Mouse (Mus musculus): ENCODE results near the gene Nlrp6.
"Not testable (repeated sequence)": the region's sequence is repeated elsewhere in the genome, so short reads cannot be mapped to it uniquely, and the experiment has no call there.

Nlrp6 gene

DNA sequence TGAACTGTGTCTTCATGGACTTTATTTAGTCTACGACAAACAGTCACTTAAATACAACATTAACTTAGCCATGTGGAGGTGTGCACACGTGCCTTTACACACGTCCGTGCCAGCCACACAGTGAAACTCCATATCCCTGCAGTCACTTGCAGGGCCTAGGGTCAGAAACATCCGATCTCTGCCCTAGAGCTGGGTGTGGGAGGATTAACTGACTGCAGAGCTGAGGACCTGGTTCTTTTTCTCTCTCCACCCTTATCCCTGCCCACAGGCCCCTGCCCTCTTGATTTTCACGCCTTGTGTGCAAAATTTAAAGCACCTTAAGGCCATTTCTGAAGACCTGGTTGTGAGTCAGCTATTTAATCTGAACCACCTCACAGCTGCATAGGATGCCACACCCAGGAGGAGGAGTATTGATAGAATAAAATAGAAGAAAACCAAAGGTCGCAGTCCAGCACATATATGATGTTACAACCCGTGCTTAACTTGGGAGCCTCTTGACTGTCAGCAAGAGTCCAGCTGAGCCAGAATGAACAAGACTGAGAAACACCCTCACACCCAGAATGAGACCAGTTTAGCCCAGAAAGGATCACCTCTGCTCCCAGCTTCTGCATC is at the start of gene Nlrp6:
Gene Nlrp6, plus strand, starts transcription at position 485 of the 612 bp plus-strand sequence.
- DNase-seq (ENCODE audit: low read depth, low spot score), result no peak

DNA sequence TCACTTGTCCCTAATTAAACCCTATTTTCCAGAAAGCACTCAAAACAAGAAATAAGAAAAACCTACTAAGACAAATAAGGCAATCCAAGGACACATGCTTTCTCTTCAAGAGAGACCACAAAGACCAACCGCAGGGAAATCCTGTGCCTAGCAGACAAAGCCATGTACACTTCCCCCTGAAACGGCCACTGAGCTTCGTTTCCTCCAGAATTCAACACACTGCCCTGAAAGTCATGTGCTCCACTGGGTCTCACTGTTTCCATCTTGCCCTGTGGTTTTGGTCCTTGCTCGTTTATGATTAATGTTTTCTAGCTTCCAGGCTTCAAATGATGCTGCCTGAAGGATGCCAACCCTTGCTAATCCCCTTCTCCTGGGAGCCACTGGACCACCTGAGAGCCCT is 46.5 kb upstream of the Nlrp6 start:
- no peak for DNase-seq (ENCODE audit: low read depth, low spot score)

DNA sequence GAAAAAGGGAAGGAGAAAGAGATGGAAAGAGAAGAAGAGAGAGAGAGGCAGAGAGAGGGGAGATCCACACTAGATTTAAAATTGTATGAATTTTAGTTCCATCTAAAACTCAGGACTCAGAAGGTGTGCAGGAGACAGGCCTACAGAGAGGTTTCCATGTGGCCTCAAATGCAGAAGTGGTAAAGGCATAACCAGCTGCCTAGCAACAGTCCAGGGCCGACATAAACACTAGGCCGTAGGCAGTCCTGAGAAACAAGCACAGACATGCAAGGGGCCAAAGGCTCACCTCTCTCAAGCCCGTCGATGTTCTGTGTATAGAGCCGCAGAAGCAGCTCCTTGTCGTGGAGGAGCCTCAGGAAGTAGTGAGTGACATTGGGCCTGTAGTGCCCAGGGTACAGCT is 43.3 kb upstream of the Nlrp6 start:
- no peak for DNase-seq (ENCODE audit: low read depth, low spot score)

DNA sequence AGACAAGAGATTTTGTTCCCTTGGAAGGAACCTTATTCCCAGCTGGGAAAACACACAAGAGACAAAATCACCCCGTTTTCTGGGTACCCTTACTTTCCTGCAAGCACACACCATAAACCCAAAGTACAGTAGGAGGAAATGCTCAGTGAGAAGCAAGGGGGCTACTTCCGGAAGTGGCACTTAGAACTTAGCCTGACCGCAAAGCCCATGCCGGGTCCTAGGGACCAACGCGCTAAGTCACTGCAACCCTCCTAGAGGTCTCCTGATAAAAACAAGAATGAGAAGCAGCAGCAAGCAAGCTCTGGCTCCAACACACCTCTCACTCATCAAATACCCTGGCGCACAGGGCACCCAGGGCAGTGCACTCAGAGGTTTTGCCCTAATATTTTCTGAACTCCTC is 41.3 kb upstream of the Nlrp6 start:
- DNase-seq (ENCODE audit: low read depth, low spot score), result no peak

DNA sequence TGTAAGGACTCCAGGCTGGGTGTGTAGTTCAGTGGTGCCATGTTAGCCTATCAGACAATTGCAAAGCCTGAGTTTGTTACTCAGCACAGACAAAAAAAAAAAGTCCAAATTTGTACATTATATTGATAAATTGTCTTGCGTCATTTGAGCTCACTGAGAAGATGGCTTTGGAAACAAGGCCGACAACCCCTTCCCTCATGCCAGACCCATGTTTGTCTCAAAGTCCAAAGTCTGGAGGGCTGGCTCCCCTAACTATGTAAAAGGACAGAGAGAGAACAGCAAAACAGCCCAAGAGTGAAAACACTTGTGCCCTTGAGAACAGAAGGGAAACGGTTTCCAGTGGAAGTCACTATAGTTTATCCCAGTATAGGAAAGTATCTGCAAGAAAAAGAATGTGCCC is 40.3 kb upstream of the Nlrp6 start:
- no peak for DNase-seq (ENCODE audit: low read depth, low spot score)

DNA sequence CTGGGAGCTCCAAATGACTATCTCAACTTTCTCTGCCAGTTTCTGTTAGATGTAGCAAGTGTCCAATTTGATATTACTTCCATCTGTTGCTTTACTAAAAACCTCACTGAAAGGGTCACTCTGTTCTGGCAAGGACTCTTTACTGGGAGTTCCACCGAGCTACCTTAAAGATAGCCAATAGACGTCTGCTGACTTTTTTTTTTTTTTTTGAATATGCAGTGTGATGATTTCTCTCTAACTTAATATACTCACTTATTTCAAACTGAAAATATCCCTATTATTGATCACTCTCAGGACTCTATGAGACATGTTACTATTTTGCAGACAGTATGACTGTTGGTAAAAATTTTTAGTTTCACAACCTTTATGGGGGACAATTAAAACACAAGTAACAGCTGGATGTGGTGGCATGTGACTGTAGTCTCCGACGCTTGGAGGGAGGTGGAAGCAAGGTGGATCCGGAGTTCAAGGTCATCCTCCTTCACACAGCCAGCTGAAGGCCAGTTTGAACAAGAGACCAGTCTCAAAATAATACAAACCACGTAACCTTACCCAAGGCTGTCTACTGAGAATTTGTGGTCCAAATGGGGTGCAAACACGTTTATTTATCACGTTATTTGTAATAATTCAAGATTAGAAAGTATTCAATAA is 39.7 kb upstream of the Nlrp6 start:
- DNase-seq (ENCODE audit: low read depth, low spot score), result no peak

DNA sequence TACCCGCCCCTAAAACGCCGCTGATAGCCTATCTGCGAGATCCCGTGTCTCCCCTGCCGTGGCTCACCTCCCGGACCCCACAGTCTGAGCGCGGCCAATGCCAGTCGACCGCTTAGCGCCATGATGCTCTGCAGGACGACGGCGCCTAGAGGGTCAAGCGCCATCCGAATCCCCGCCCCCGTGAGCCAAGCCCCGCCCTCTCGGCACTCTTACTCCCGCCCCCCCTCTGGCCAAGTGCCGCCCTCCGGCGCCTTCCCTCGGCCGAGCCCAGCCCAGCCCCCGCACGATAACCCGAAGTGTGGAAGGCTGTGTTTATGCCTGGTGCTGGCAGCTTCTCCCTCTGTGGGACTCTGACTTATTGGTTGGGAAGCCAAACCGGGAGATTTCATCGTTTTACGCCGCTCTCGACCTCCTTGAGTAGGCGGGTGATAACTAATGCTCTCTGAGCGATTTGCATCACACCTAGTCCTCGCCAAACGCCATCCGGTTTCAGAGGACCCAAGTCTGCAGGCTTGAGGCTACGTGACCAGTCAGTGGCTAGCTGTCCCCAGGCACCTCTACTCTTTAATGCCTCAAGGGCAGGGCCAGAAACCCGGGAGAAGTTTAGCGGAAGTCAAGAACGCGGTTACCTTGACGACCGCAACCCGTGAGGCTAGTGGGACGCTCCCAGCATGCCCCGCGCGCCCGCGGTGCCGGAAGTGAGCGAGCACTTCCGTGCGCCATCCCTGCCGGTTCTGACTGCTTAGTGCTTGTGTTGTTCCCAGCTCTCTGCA is 38.8 kb upstream of the Nlrp6 start, which contains the start of the genes Psmd13 and Sirt3:
Gene Psmd13, plus strand, starts transcription at position 273 of the 773 bp plus-strand sequence.
Gene Sirt3, minus strand, starts transcription at position 614 of the 773 bp plus-strand sequence.
- DNase-seq (ENCODE audit: low read depth, low spot score), result peak; percentile 95

DNA sequence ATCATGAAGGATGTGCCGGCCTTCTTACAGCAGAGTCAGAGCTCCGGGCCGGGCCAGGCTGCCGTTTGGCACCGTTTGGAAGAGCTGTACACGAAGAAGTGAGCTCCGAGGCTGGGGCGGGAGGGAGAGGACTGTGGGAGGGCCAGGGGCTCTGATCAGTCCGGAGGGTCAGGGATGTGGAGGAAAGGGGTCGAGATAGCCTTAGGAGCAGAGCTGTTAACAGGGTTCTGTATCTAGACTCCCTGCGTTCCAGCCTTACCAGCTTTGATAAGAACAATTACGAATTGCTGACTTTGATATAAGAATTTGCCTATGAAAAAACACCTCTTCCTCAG is 38.3 kb upstream of the Nlrp6 start:
- no peak for DNase-seq (ENCODE audit: low read depth, low spot score)

DNA sequence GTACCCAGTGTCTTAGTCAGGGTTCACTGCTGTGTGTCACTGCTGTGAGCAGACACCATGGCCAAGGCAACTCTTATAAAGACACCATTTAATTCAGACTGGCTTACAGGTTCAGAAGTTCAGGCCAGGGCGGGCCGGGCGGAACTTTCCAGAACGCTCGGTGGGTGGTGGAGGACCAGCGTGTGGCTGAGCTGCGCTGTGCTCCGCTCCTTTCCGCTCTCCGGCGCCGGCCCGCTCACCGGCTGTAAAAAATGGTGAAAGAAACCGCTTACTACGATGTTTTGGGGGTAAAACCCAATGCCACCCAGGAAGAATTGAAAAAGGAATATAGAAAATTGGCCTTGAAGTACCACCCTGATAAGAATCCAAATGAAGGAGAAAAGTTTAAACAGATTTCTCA is 30.1 kb upstream of the Nlrp6 start:
- not testable (repeated sequence) for DNase-seq (ENCODE audit: low read depth, low spot score)

DNA sequence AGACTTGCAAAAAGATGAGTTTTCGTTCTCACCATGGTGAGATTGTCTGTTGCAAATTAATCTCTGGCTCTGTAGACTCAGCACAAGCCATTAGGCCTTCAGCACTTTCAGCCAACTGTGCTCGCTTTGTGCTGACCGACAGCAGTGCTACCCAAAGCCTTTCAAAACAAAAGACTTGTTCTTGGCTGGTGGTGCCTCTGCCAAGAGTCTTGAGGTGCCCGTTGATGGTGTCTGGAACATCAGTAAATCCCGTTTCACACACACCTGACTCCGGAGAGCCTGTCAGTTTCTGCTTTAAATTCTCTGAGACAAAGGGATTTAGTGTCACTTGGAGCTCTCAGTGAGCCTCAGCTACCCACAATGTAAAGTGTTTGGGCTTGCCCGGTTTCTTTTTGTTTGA is 26.7 kb upstream of the Nlrp6 start:
- DNase-seq (ENCODE audit: low read depth, low spot score), result no peak

DNA sequence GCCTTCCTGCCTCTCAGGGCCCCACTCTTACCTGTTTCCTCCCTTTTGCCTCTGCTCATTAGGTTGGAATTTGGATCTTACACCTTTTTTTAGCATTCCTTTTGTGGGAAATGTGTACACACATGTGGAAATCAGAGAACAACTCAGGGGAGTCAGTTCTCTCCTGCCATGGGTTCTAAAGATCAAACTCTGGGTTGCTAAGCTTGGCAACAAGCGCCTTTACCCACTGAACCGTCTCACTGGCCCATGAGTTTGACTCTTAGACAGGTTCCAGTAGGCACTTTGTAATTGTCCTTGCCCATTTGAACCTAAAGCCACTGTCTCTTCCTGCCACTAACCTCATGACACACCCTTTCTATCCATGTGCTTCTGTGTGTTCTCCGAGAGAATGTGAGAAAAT is 26.1 kb upstream of the Nlrp6 start:
- no peak for DNase-seq (ENCODE audit: low read depth, low spot score)

DNA sequence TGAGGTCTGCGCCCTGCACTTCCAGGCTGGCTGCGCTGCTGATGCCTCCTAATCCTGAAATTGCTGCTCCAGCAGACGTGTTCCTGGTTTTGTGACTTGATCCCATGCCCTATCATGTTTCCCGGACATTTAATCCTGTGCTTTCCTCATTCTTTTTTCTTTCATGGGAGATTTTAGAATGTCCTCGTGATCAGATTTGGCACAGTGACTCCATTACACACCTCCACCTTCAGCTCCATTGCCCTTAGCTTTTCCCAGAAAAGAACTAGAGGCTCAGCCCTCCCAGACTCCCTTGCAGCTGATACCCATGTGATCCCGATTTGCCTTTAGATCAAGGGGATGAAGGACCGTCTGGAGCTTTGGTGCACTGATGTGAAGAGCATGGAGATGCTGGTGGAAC is 22.8 kb upstream of the Nlrp6 start:
- no peak for DNase-seq (ENCODE audit: low read depth, low spot score)

DNA sequence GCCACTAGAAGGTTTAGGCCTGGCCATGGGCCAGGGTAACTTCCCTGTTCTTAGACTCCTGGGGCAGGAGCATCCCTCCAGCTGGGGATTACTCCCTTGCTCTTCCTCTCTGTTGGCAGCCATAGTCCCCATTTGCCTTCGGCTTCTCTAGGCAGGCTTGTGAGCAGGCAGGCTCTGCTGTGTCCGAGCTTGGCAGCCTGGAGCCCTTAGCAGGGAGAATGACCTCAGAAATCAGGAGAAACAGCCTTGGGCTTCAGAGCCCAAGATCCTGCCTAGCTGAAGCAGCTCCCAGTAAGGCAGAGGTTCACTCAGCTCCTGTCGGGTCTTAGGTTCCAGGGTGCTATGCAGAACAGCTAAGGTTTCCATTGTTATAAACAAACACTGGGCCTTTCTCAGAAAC is 21.6 kb upstream of the Nlrp6 start:
- DNase-seq (ENCODE audit: low read depth, low spot score), result no peak

DNA sequence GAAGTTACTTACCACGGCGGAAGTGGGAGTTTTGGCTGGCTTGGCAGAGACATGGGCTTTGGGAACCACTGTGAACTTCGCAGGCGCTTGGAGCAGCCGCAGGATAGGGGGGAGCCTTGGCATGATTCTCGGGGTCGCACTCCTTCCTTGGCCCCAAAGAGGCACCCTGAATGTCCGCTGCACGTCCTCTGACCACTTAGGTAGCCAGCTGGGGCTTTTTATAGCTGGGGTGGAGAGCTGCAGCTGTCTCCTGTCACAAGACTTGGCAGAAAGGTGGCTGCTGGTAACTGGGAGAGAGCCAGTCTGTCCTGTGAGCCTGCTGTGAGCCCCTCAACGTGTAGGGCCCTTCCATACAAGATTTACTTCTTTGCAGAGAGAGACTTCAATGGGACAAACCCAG is 20.5 kb upstream of the Nlrp6 start, which contains the start of gene Cox8b:
Gene Cox8b, minus strand, starts transcription at position 227 of the 400 bp plus-strand sequence.
- no peak for DNase-seq (ENCODE audit: low read depth, low spot score)

DNA sequence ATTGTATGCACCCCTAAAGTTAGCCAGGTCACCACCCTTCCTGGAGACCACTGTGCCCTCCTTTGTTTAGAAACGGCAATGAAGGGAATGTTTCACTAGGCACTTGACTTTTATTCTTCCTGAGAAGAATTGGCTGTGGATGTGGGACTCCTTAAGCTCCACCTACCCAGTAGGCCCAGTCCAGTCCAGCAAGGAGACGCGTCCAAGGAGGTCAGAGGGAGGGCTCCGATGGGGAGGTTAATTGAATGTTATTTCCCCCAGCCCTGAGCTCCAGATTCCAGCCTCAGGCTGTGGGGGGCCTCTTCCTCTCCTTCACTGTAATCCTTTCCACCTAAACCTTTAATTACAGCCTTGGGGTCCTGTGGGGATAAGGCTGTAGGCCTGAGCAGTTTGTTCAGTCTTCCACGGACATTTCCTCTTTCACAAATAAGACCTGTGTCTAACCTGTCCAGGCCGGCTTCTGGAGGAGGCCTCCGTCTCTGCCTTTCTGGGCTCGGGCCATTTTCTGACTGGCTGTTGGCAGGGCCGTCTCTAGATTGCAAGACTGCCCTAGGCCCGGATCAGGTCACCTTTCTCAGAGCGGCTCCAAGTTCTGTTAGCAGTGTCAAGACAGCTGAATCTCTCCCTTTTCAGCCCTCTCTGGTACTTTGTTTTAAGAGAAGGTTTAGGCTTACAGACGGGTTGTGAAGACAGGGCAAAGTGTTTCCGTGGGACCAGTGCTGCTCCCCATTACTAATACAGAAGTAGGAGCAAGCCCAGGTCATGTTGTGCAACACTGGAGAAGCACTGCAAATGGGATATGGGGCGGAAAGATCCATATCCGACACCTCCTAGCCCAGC is 18.4 kb upstream of the Nlrp6 start:
- no peak for DNase-seq (ENCODE audit: low read depth, low spot score)

DNA sequence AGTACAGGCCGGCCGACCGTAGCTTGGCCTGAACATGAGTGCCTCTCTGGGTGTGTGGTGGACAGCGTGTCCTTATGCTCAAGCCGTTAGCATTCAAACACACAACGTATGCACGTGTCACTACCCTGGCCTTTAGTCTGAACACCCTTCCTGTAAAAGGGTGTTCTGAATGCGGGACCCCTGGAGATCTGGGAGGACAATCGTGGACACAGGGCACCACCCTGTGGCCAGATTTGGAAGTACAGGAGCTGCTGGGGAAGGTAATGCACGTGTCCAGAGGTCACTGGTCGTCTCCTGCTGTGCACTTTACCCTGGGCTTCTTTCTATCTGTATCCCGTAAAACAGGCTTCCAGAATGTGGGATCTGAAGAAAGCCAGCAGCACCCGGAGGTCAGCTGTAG is 17.5 kb upstream of the Nlrp6 start:
- DNase-seq (ENCODE audit: low read depth, low spot score), result peak; percentile 50

DNA sequence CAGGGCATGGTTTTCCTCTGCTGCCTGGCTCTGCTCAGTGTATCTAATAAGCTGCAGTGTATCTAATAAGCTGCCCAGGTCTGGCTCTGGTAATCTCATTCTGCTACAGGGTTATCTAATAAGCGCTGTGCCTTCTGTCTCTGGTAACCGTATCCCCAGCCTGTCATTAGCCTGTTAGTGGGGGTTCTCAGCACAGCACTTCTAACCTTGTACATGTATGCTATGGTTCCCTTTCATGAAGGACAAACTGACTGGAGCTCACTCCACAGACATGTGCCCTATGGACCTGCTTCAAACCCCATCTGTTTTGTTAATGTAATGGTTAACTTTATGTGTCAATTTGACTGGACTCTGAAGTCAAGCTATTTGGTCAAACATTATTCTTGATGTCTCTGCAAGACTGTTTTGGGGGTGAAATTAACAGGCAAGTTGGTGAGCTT is 15.0 kb upstream of the Nlrp6 start:
- DNase-seq (ENCODE audit: low read depth, low spot score), result no peak

DNA sequence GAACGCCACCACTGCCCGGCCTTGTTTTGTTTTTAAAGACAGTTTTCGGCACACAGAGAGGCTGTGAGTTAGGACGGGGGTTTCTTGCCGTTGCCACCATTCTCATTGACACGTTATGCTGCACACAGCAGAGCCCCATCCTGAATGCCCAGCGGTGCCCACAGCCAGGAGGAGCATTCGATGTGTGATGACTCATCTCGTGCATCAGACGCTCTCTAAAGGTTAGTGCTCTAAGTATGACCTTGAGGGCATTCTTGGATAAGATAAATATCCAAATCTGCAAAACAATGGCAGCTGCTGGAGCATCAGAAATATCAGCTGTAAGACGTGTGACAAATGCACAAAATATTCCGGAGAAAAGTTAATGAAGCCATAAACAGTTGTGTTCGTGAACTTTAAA is 13.6 kb upstream of the Nlrp6 start:
- DNase-seq (ENCODE audit: low read depth, low spot score), result no peak

DNA sequence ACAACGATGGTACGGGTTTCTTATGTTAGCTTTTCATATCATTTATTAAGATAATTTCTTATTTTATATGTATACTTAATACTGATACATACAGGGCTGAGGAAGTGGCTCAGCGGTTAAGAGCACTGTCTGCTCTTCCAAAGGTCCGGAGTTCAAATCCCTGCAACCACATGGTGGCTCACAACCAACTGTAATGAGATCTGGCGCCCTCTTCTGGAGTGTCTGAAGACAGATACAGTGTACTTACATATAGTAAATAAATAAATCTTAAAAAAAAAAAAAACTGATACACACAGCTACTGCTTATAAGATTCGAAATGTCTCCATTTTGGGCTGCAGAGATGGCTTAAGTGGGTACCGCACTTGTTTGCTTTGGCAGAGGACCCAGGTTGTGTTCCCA is 13.0 kb upstream of the Nlrp6 start:
- no peak for DNase-seq (ENCODE audit: low read depth, low spot score)

DNA sequence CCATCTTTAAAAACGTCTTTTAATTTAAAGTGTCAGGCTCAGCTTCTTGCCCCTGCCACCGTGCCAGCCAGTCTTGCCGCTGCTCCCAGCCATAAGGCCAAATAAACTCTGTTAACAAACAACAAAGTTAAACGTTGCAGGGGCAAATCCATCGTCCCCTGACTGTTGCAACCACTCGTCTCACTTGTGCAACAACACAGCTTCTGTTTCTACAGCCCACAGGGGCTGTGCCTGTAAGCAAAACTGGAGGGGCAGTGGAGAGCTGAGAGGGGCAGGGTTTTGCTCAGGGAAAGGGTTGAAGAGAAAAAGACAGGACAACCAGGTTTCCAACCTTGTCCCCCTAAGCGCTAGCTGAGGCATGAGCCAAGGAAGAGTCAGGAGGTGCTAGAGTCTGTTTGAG is 12.5 kb upstream of the Nlrp6 start:
- DNase-seq (ENCODE audit: low read depth, low spot score), result no peak

DNA sequence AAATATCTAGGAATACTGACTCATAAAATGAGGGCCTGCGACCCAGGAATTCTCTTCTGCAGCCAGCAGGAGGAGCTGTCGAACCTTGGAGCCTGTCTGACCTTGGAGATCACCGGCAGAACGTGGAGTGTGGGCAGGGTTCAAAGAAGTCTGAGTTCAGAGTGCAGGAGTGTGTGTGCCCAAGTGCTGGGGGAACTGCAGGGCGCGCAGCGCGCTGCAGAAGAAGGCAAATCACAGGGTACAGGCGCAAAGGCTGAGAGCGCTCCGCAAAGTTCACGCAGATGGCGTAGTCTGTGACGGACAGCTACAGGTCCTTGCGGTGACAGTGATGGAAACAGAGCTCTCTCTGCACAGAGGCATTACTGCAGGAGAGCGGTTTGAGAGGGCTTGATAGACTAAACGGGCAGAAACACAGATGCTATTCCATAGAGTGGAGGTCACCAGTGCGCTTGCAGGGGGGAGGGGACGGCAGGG is 12.0 kb upstream of the Nlrp6 start:
- peak; percentile 8 for DNase-seq (ENCODE audit: low read depth, low spot score)

DNA sequence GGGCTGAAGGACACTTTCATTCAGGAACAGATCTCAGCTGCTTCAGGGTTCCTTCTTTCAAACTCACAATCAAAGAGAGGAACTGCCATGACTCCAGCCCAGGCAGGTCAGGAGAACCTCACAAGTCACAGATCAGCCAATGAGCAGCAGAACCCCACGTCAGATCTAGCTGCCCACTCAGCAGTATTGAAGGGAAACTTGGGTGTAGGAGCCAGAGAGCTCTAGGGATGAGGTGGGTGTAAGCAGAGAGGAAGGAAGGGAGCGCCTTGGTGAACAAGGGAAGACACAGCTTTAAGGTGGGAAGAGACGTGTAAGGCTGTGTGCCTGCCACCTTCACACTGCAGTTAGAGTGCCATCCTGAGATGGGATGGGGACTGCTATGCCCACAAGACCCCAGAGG is 8.4 kb upstream of the Nlrp6 start:
- DNase-seq (ENCODE audit: low read depth, low spot score), result no peak
